Mouse (Mus musculus): ENCODE measurements around the gene Gm21970. TPM values are rescaled to one million over a fixed set of nuclear protein-coding genes. Genes with fewer than 3 reads are reported as not detected.

The Gm21970 gene
- polyA plus RNA-seq, 1 experiment from 2014 or later: not detected

DNA sequence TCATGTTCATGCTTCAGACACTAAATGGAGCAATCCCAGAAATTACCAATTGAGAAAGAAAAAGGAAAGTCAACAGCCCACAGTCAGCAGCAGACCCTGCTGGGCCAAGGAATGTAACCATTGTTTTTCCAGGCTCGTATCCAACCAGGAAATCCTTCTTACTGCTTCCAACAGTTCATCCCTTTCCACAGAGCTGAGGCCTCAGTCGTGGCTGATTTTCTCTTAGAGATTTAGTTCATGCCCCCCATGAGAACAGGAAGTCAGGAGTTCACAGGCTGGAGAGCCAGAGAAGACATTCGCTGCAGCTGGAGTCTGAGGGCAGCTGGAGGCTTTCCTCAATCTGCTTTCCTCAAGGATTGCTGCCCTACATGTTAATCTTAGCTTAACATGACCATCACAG lies 28.0 kb upstream of the Gm21970 start:
- H3K27me3 ChIP-seq (ENCODE audit: control insufficient read depth, insufficient read depth, low read length): no peaks in the 10 kb centered on the region
- no peaks in the 10 kb centered on the region for H3K36me3 ChIP-seq (ENCODE audit: control insufficient read depth, insufficient read depth, low read length)
- no peak overlapping the region for H3K4me2 ChIP-seq (ENCODE audit: low read depth, low read length)
- no peaks in the 10 kb centered on the region for H3K9me3 ChIP-seq (ENCODE audit: control insufficient read depth, low read length)
- no peak overlapping the region for H3K9ac ChIP-seq (replicated peaks; ENCODE audit: low read depth, low read length)
- no peak for ATAC-seq (ENCODE audit: low read depth)
- WGBS: 40% methylated on average over 3 of the region's 3 CpGs
- H3K4me3 ChIP-seq (ENCODE audit: low read depth, low read length): no peak overlapping the region
- H3K4me1 ChIP-seq (ENCODE audit: control insufficient read depth, insufficient read depth, low read length): no peaks in the 10 kb centered on the region
- no peak overlapping the region for H3K27ac ChIP-seq (ENCODE audit: low read depth, low read length)

DNA sequence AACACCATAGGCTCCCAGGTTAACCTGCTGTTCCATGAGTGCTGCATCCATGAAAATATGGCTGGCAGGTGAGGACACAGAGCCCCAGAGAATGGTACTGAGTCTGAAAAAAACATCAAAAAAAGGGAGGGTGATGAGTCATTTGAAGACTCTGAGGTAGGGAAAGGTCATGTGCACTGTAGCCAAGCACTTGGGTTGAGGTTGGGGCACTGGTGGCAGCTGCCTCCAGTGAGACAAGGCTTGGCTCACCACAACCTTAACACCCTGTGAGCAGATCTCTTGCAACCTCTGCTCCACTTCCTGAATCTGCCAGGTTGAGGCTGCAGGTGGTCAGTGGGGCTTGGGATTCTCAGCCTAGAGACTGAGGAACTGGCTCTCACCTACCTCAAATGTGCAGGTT lies 25.0 kb upstream of the Gm21970 start:
- Histone ChIP-seq H3K9me3 (ENCODE audit: control insufficient read depth, low read length) (no peaks in the 10 kb centered on the region), H3K9ac (replicated peaks; ENCODE audit: low read depth, low read length) (no peak overlapping the region), H3K36me3 (ENCODE audit: control insufficient read depth, insufficient read depth, low read length) (no peaks in the 10 kb centered on the region), H3K4me3 (ENCODE audit: low read depth, low read length) (no peak overlapping the region), H3K4me2 (ENCODE audit: low read depth, low read length) (no peak overlapping the region), H3K27me3 (ENCODE audit: control insufficient read depth, insufficient read depth, low read length) (no peaks in the 10 kb centered on the region), H3K27ac (ENCODE audit: low read depth, low read length) (no peak overlapping the region), H3K4me1 (ENCODE audit: control insufficient read depth, insufficient read depth, low read length) (no peaks in the 10 kb centered on the region)
- no peak for ATAC-seq (ENCODE audit: low read depth)

DNA sequence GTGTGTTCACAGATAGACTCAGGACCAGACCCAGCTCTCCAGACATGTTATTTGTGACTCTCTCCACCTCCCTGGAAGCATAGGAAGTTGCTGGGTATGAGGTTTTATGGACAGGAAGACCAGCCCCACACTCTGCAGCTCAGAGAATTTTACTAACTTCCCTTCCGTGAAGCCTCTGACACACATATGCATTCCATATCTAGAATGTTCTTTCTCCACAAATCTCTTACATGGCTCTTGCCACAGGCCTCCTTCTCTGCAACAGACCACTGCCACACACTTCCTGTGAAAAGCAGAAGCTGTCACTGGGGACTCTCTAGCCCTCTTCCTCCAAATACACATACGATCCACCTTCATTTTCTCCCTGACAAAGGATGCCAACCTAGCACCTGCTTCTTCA lies 24.5 kb upstream of the Gm21970 start:
- no peaks in the 10 kb centered on the region for H3K27me3 ChIP-seq (ENCODE audit: control insufficient read depth, insufficient read depth, low read length)
- no peaks in the 10 kb centered on the region for H3K36me3 ChIP-seq (ENCODE audit: control insufficient read depth, insufficient read depth, low read length)
- no peaks in the 10 kb centered on the region for H3K4me1 ChIP-seq (ENCODE audit: control insufficient read depth, insufficient read depth, low read length)
- WGBS: 94% methylated on average over 2 of the region's 2 CpGs
- no peak overlapping the region for H3K4me2 ChIP-seq (ENCODE audit: low read depth, low read length)
- H3K9ac ChIP-seq (replicated peaks; ENCODE audit: low read depth, low read length): no peak overlapping the region
- H3K27ac ChIP-seq (ENCODE audit: low read depth, low read length): no peak overlapping the region
- H3K4me3 ChIP-seq (ENCODE audit: low read depth, low read length): no peak overlapping the region
- H3K9me3 ChIP-seq (ENCODE audit: control insufficient read depth, low read length): no peaks in the 10 kb centered on the region
- no peak for ATAC-seq (ENCODE audit: low read depth)

DNA sequence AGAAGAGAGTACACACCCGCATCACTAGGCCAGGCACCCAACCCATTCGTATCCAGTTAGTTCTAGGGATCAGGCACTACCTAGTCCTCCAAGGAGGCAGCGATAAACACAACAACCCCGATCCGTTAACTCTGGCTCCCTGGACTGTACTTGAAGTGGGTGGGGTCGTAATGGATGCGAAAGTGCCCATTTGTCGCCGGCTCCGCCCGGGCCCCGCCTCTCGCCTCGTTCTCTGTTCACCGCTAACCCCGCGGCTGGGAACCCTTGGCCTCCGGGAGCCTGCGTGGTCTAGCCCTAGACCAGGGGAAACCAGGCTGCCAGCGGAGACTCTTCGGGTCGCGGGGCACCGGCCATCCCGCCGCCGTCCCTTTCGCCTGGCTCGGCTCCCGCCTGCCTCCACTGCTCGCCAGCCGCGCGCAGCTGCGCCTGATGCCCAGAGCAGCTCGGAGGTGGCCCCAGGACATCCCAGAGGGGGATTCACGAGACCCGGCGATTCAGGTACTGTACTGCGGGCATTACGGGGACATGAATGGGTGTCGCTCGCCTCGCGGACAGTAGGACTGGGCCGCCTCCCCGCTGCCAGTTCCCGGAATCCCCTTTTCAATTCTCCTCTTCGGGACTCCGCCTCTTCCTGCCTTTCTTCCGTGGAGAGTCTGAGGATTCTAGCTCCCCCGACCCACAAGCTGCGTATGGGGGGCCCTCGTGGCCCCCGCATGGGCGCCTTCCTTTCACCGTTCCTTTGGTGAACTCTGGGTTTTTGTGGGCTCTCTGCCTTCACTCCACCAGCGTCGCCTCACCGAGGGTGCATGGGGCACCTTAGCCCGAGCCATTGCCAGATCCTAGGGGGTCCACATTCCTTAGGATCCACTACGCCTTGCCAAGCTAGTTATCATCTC lies 18.7 kb upstream of the Gm21970 start, which contains the start of gene Ifnar2:
Ifnar2 (plus strand) TSS at position 207 of the 896 bp plus-strand sequence.
- Histone ChIP-seq H3K27me3 (ENCODE audit: control insufficient read depth, insufficient read depth, low read length) (no peaks in the 10 kb centered on the region), H3K27ac (ENCODE audit: low read depth, low read length) (peak within 1 kb of the TSS; percentile 92), H3K9ac (replicated peaks; ENCODE audit: low read depth, low read length) (peak within 1 kb of the TSS; percentile 95), H3K4me1 (ENCODE audit: control insufficient read depth, insufficient read depth, low read length) (peaks cover 4% of the 10 kb centered on the region; the same call in 1 of the 2 replicates), H3K4me2 (ENCODE audit: low read depth, low read length) (peak within 1 kb of the TSS; percentile 60), H3K9me3 (ENCODE audit: control insufficient read depth, low read length) (no peaks in the 10 kb centered on the region), H3K4me3 (ENCODE audit: low read depth, low read length) (peak within 1 kb of the TSS; percentile 89), H3K36me3 (ENCODE audit: control insufficient read depth, insufficient read depth, low read length) (no peaks in the 10 kb centered on the region)
- under 1% methylated on average over 62 of the region's 62 CpGs for WGBS
- ATAC-seq (ENCODE audit: low read depth): peak; percentile 96

DNA sequence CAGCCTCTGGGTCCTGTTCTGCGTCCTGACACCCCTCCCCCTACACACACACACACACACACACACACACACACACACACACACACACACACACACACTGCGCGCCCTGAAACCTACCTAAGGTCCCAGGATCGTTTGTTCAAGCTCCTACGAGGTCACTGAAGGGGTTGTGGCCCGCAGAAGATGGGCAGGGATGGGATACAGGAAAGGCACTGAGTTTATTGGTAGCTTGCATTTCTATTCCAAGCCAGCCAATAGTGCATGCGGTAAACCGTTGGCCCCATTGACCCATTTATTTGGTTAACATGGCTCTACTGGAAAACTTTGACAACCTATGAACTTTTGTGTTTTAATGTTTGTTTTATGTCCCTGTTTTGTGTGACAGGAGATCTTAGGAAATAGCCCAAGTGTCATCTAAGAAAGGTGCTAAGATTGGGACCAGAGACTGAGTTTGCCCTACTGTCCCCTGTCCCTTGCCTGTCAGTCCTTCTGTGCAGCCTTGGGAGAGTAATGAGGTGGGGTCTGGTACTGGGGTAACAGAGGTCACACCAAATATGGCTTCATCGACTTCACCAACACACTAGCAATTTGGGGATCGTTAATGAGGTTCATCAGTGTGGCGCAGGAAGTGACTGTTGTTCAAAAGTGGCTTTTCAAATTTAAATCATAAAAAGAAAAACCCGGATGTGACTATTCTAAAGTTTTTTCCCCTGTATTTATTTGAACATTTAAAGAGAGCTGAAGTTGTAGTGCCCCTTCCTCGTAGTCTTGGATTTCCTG lies 17.9 kb upstream of the Gm21970 start:
- peak overlapping the region; percentile 95 for H3K9ac ChIP-seq (replicated peaks; ENCODE audit: low read depth, low read length)
- peak overlapping the region; percentile 92 for H3K27ac ChIP-seq (ENCODE audit: low read depth, low read length)
- H3K4me2 ChIP-seq (ENCODE audit: low read depth, low read length): peak overlapping the region; percentile 60
- peak overlapping the region; percentile 89 for H3K4me3 ChIP-seq (ENCODE audit: low read depth, low read length)
- peaks cover 4% of the 10 kb centered on the region; the same call in 1 of the 2 replicates for H3K4me1 ChIP-seq (ENCODE audit: control insufficient read depth, insufficient read depth, low read length)
- H3K27me3 ChIP-seq (ENCODE audit: control insufficient read depth, insufficient read depth, low read length): no peaks in the 10 kb centered on the region
- no peak for ATAC-seq (ENCODE audit: low read depth)
- H3K36me3 ChIP-seq (ENCODE audit: control insufficient read depth, insufficient read depth, low read length): no peaks in the 10 kb centered on the region
- WGBS: 43% methylated on average over 13 of the region's 13 CpGs
- no peaks in the 10 kb centered on the region for H3K9me3 ChIP-seq (ENCODE audit: control insufficient read depth, low read length)

DNA sequence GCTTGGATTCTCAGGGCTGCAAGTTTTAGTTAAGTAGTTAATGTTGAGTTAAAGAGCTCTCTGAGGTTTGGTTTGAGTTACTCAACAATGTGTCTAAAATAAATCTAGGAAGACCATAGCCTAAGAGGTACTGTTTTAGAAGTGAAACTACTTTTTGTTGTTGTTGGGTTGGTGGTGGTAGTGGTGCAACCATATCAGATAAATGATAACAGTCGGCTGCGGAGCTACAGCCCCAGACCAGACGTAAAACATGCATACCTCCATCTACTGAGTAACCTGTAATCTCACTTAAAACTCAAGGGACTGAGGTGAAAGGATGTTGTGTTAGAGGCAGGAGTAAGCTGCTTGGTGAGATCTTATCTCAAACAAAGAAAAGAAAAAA lies 17.3 kb upstream of the Gm21970 start:
- no peak overlapping the region for H3K27ac ChIP-seq (ENCODE audit: low read depth, low read length)
- peak overlapping the region; percentile 60; the same call in 1 of the 2 replicates for H3K4me2 ChIP-seq (ENCODE audit: low read depth, low read length)
- H3K27me3 ChIP-seq (ENCODE audit: control insufficient read depth, insufficient read depth, low read length): no peaks in the 10 kb centered on the region
- no peaks in the 10 kb centered on the region for H3K9me3 ChIP-seq (ENCODE audit: control insufficient read depth, low read length)
- H3K4me3 ChIP-seq (ENCODE audit: low read depth, low read length): peak overlapping the region; percentile 89; the same call in 1 of the 2 replicates
- H3K36me3 ChIP-seq (ENCODE audit: control insufficient read depth, insufficient read depth, low read length): no peaks in the 10 kb centered on the region
- no peak for ATAC-seq (ENCODE audit: low read depth)
- no peak overlapping the region for H3K9ac ChIP-seq (replicated peaks; ENCODE audit: low read depth, low read length)
- 95% methylated on average over 3 of the region's 3 CpGs for WGBS
- peaks cover 4% of the 10 kb centered on the region; the same call in 1 of the 2 replicates for H3K4me1 ChIP-seq (ENCODE audit: control insufficient read depth, insufficient read depth, low read length)

DNA sequence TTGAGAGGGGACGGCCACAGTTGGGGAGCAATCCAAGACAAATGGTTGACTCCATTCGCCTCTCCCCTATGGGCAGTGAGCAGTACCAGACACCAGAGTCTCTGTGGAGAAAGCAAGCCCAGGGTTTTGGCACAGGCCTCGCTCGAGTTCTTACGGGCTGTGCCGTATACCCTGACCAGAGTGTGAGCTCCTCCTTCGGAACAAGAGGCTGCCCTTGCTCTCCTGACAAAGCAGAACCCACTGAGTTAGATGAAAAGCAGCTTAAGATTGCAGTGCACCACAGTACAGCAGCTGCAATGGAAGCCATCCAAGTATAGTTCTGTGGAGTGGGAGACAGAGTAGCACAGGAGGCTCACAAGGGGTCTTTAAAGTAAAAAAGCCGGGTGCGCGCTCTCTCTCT lies 14.8 kb upstream of the Gm21970 start:
- WGBS: 79% methylated on average over 10 of the region's 10 CpGs
- Histone ChIP-seq H3K27me3 (ENCODE audit: control insufficient read depth, insufficient read depth, low read length) (no peaks in the 10 kb centered on the region), H3K4me1 (ENCODE audit: control insufficient read depth, insufficient read depth, low read length) (peaks cover 4% of the 10 kb centered on the region; the same call in 1 of the 2 replicates), H3K9me3 (ENCODE audit: control insufficient read depth, low read length) (no peaks in the 10 kb centered on the region), H3K9ac (replicated peaks; ENCODE audit: low read depth, low read length) (no peak overlapping the region), H3K36me3 (ENCODE audit: control insufficient read depth, insufficient read depth, low read length) (no peaks in the 10 kb centered on the region), H3K4me2 (ENCODE audit: low read depth, low read length) (no peak overlapping the region), H3K27ac (ENCODE audit: low read depth, low read length) (no peak overlapping the region), H3K4me3 (ENCODE audit: low read depth, low read length) (no peak overlapping the region)
- ATAC-seq (ENCODE audit: low read depth): no peak

DNA sequence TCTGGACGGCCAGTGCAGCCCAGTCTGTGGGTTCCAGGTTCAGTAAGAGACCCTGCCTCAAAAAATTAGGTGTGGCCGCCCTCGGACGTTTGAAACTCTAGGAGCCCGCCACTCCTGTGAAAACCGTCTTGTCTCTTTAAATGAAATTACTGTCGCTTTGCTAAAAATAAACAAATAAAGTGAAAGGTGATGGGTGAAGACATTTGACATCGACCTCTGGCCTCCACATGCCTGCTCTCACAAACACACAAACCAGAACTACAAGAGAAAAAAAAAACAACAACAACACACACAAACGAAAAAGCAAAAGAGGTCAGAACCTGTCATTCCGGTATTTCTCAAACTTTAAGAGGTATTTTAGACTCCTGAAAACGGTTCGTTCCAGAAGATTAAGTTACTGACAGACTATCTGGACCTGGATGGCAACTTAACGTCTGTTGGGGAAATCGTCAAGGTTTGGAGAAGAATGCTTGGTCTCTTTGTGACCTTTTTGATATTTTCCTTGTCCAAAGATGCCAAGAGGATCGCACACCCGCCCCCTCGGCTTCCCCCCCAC lies 13.0 kb upstream of the Gm21970 start:
- Histone ChIP-seq H3K9me3 (ENCODE audit: control insufficient read depth, low read length) (no peaks in the 10 kb centered on the region), H3K4me3 (ENCODE audit: low read depth, low read length) (no peak overlapping the region), H3K27me3 (ENCODE audit: control insufficient read depth, insufficient read depth, low read length) (no peaks in the 10 kb centered on the region), H3K9ac (replicated peaks; ENCODE audit: low read depth, low read length) (no peak overlapping the region), H3K4me2 (ENCODE audit: low read depth, low read length) (no peak overlapping the region), H3K4me1 (ENCODE audit: control insufficient read depth, insufficient read depth, low read length) (peaks cover 4% of the 10 kb centered on the region; the same call in 1 of the 2 replicates), H3K36me3 (ENCODE audit: control insufficient read depth, insufficient read depth, low read length) (no peaks in the 10 kb centered on the region), H3K27ac (ENCODE audit: low read depth, low read length) (peak overlapping the region; percentile 2; the same call in 1 of the 2 replicates)
- ATAC-seq (ENCODE audit: low read depth): no peak
- WGBS: 62% methylated on average over 17 of the region's 17 CpGs
